Mouse (Mus musculus) CD4-positive naive resting alpha-beta T cell, adult 57 days (primary cell): Measurements from ENCODE around the gene Ago4. TPM values are rescaled to one million over a fixed set of nuclear protein-coding genes. Genes with fewer than 3 reads are reported as not detected.

Experiments used
- total RNA-seq: library from RNA; stranded (reverse); gene quantifications from one replicate; pipeline ENCODE4 v1.2.4, GENCODE M21; 2023

Gene Ago4
- 0.44 TPM for total RNA-seq

GRCm38 (mm10) chr4:126532827-126533728 is at the start of gene Ago4:
TSS of gene Ago4 (minus strand) at chr4:126533472.

DNA sequence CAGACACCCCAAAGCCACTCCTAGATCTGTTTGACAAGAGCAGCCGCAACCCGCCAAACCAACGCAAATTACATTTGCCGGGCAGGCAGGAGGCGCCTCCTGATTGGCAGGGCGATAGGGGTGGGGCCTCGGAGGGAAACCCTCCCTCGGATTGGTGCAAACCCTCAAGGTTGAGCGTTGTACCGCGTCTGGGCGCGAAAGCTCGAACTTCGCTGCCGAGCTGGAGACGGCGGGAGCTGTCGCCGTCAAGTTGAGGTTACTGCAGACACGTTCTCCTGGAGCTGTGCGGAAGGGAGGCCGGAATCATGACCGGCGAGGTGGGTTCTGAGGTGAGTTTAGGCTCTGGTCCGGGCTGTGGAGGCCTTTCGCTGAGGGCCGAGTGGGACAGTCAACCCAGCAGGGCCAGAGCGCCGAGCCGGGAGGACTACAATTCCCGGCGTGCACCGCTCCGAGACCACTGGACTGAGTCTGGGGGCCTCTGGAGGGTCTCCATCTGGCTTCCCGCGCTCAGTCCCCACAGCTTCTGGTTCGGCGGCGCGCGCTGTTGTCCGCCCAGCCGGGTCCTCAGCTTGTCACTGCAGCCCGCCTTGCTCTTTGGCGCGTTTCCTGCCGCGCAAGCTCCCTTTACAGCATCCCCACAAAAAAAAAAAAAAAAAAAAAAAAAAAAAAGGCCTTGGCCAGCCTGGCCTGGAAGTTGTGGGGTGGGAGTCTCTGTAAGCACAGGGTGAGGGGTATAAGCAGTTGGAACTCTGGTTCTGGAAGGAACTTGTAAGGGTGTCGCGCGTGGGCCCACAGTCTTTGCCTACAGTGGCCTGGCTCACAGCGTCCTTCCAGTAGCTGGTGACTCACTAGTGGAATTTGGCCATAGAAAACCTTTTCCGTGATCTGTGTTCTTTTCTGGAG is 23.8 kb upstream of the Ago4 start, which contains the start of gene Clspn:
Gene Clspn (plus strand): TSS at position 127 of the 903 bp plus-strand sequence.

DNA sequence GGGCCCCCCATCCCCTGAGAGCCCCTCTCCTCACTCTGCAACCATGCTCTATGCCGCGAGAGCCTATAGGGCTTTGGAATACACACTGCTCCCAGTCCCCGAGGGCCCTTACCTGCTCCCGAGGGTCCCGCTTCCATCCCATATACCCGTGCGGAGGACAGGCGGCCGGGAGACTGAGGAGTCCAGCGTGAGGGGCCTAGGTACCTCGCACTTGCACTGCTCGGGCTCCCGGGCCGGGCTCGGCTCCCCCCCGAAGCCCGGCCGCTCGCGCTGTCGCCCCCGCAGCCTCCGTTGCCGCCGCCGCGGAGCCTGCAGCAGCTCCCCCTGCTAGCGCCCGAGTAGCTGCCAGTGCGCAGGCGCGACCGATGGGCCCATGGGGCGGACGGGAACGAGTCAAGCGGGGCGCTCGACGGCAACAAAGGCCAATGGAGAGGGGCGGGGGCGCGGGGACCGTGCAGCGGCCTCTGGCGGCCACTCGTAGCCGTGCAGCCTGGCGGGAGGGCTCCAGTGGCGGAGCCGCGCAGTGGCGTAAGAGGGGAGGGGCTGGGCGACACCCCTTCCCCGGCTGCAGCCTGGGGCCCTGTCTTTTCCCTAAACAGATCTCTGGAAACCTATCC is 64.9 kb downstream of the Ago4 start, which contains the start of gene Ago1:
Gene Ago1 (minus strand): TSS at position 299 of the 617 bp plus-strand sequence.

Other genes starting within 250 kb of the Ago4 start
- gene Col8a2, start 246.7 kb downstream of the Ago4 start, total RNA-seq = not detected
- gene Adprhl2, start 211.8 kb downstream of the Ago4 start, total RNA-seq = 37.7 TPM
- gene Tekt2, start 207.8 kb downstream of the Ago4 start, total RNA-seq = not detected
- gene Ago3, start 103.9 kb downstream of the Ago4 start, total RNA-seq = 41.9 TPM
- gene Ago1, start 64.9 kb downstream of the Ago4 start, total RNA-seq = 46.8 TPM
- gene Clspn, start 23.5 kb upstream of the Ago4 start, total RNA-seq = 14.0 TPM
- gene 5730409E04Rik, start 76.3 kb upstream of the Ago4 start, total RNA-seq = 0.33 TPM
- 82.4 TPM for gene Psmb2, start 144.2 kb upstream of the Ago4 start, total RNA-seq
- not detected for gene Tfap2e, start 202.8 kb upstream of the Ago4 start, total RNA-seq
- 33.9 TPM for gene Ncdn, start 220.0 kb upstream of the Ago4 start, total RNA-seq
- gene AU040320, start 220.1 kb upstream of the Ago4 start, total RNA-seq = 58.3 TPM